Mouse (Mus musculus) spleen, adult 18-20 months (tissue): Measurements from ENCODE around the gene Tbx6.
A peak's percentile ranks its signal among the peaks of the same experiment; 100 is the strongest.

ENCODE experiments used
- DNase-seq, 2 experiments: peaks; one replicate each; pipeline ENCODE4 v3.0.0; 2022; ENCODE audit warnings: mixed read lengths in 2 of 2

Gene Tbx6

GRCm38 (mm10) chr7:126795387-126796317 is 14.4 kb downstream of the Tbx6 start:
- DNase-seq: no peak

GRCm38 (mm10) chr7:126796350-126796932 is 15.2 kb downstream of the Tbx6 start:
- no peak for DNase-seq

- DNase-seq: no peak
Measured at GRCm38 (mm10) chr7:126797411-126798126, 16.3 kb downstream of the Tbx6 start, which contains the start of gene Fam57b. TSS of gene Fam57b (plus strand) at chr7:126797668.

DNA sequence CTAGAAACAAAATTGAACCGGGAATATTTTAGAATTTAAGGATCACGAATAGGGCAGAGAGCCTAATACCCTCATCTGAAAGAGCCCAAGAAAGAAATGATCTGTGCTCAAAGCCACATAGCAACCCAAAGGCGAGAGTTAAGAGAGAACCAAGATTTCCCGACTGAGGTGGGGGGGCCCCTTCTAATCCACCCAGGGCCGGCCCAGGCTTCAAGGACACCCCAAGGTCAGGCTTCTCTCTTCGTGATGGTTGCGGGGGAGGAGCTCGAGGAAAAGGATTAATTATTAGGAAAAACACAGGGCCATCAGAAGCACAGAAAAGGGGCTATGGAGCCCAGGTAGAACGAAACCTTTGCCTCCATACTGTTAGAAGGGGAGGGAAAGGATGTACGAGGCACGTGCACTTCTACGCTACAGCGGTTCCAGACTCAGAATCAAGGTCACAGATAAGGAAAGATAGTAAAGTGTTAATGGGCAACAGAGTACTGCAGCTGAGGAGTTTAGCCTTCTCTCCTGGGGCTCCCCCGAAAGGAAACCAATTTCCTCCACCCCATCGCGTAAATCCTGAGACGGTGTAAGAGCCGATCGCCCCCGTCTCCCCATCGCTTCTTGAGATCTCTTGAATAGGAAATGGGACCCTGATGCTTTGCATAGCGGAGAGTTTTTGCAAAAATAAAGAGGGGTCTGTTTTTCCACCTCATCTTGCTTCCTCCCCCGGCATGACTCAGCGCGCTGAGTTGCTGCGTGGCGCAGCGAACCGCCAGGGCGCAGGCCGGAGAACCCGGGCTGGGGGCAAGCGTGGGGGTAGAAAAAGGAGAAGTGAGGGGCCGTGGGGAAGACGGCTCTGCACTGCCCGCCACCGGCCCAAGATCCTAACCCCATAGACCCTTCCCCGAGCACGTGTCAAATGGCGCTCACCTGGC is 17.1 kb downstream of the Tbx6 start:
- DNase-seq: no peak

- DNase-seq: peak; percentile 92 to 98
Measured at GRCm38 (mm10) chr7:126799050-126799467, 17.8 kb downstream of the Tbx6 start.

GRCm38 (mm10) chr7:126799468-126800268 is 18.4 kb downstream of the Tbx6 start:
- peak in 1 of 2 experiments; percentile 66 for DNase-seq

- DNase-seq: no peak
Measured at GRCm38 (mm10) chr7:126800269-126801056, 19.2 kb downstream of the Tbx6 start.

DNA sequence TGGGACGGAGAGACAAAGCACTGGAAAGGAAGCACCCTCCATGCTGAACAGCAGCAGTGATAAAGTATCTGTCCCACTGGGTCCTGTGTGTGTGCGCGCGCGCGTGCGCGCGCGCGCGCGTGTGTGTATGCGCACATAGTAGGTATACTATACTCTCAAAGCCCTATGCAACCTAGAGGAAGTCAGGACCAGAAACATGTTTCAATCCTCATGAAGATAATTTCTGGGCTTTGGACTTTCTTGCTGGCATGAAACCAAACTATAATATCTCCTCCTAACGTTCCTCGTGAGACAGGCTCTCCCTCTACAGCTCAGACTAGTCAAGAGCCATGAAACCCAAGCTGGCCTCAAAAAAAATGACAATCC is 19.8 kb downstream of the Tbx6 start:
- no peak for DNase-seq

DNA sequence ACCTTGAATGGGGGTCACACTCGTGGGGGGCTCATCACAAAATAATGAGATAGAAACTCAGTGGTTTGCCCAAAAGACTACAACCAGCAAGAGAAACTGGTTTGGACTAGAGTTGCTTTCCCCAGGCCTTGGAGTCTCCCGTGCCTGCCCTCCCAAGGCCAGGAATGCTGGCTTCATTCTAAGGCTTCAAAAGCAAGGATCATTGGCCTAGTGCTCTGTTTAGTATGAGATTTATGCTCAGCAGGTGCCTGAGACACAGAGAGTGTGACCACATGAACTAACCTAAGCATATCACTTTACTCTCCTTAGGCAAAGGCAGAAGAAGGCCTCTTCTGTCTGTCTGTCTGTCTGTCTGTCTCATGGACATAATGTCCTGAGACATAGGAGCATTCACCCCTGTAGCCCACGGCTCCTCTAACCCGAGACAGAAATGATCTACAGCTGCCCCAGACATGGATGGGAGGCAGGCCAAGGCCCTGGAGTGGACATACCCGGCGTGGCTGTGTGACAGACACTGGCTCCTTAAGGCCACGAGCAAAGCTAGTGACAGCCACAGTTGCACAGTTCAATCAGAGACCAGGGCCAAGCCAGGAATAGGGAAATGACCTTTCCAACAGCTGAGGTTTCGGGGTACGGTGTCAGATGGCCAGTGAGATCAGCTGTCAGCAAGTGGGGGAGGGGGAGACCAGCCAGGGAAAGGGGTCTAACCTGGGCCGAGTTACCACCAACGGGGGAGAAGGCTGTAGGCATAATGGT is 21.0 kb downstream of the Tbx6 start:
- no peak for DNase-seq

DNA sequence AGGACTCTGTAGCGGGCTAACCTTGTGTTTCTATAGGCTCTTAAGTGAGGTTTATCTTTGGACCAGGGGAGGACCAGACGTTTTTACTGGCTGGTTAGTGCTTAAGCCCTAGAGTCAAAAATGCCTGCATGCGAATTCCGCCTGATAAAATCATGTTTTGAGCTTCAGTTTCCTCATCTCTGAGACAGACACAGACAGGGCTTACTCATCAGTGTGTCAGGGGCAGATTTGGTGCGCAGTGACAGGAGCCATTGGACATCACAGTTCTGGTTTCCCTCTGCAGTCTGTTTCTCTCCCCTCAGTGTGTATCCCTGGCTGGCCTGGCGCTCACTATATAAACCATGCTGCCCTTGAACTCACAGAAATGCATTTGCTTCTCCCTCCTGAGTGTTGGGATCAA is 21.9 kb downstream of the Tbx6 start:
- DNase-seq: no peak

GRCm38 (mm10) chr7:126803751-126804150 is 22.5 kb downstream of the Tbx6 start:
- DNase-seq: no peak

GRCm38 (mm10) chr7:126806956-126807355 is 25.7 kb downstream of the Tbx6 start:
- no peak for DNase-seq

DNA sequence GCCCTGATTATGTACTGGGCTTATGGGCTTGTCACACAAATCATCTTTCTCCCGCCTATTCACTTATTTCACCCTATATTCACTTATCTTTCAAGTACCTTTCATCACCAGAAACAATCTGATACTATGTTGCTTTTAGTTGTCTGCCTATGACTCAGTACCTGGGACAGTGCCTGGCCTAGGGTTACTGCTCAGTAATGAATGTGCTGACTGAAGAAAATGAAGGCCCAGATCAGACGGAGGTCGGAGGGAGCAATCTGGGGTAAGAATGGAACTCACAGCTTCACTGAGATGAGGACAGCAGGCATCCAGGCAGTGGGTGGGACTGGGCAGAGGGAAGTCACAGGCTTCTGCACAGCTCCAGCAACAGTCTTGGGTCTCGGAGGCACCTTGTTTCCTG is 26.1 kb downstream of the Tbx6 start:
- DNase-seq: no peak

- DNase-seq: peak; percentile 34 to 51
Measured at GRCm38 (mm10) chr7:126808703-126809455, 27.6 kb downstream of the Tbx6 start.

GRCm38 (mm10) chr7:126809723-126810369 is 28.6 kb downstream of the Tbx6 start:
- DNase-seq: no peak

DNA sequence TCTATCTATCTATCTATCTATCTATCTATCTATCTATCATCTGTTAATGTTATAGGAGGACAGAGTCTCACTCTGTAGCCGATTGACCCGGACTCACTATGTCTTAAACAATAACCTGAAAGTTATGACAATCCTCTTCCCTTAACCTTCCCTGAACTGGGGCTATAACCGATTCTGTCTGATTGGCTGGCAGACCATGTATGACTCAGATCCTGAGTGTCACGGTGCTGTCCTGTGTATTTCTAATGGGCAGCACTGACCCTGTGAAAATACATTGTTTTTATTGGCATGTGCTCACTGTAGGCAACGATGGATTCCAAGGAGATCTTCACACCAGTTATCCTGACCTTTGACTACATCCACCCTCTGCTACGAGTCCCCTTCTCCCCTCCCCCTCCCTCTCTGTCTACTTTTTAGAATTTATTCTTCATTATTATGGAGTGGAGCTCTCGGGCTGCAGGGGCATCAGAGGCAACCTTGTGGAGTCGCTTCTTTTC is 34.5 kb downstream of the Tbx6 start:
- no peak for DNase-seq

DNA sequence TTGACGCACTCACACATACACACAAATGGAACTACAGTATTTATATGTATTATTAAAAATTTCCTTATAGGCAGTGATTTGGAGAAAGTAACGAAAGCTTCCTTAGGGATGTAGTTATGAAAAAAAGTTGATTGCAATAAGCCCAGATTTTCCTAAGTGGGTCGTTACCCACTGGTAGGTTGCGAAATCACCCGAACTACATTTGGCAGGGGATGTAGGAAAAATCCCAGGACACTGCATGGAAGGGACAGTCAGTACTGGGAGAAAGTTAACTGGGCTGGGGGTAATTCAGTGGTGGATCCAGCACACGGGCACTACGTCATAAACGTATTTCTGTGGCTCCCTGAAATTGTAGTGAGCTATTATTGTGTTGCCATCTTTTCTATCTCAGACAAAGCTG is 35.2 kb downstream of the Tbx6 start:
- no peak for DNase-seq

GRCm38 (mm10) chr7:126817595-126817994 is 36.3 kb downstream of the Tbx6 start:
- DNase-seq: no peak
